Mouse (Mus musculus) A20 (cell line): ENCODE results near the gene Ttc6.

Experiments used
- DNase-seq: peaks from one replicate; pipeline ENCODE4 v3.0.0-alpha.2; 2011; ENCODE audit warnings: low read depth, low spot score

Gene Ttc6

DNA sequence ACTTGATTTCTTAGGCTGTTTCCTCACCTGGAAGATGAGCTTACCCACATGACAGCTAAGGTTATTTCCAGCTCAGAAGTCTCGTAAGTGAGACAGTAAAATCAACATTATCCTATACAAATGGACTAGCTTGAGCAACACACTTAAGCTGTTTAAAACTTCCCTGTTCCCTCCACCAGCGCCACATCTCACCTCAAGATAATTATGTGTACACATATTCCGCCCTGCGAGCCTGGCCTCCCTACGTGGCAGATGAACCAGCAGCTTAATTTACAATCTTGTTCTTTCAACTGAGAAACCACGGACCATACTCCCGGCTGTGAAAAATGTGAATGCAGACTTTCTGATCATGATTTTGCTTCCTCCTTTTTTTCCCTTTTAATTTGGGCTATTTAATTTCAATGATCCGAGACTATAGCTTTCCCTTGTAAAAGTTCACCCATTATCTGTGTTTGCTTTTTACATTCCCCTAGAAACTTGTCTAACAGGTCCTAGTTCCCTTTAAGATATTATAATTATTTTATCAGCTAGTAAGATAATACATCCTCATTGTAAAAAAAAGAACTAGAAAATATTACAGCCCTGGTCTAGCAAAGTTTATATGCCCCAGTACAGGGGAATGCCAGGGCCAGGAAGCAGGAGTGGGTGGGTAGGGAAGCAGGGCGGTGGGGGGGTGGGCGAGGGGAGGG, 99.2 kb downstream of the Ttc6 start:
- DNase-seq: no peak

DNA sequence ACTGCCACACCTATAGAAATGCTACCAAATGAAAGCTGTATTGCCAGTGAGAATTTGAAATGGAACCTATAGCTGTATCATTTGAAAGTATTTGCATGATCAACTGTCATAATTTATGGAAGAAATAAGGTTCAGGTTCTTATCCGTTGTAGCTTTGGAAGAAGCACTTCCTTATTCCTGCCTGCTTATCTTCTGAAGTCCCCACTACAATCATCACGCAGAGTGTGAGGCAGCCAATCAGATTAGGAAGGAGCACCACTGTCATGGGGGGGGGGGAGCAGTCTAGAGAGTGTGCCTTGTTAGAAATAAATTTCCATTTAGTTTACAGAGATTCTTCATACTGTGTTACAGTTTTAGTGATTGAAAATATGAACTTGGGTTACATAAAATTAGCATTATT, 108.5 kb downstream of the Ttc6 start:
- no peak for DNase-seq

- DNase-seq: no peak
Measured at GRCm38 (mm10) chr12:57684967-57685423, 121.1 kb downstream of the Ttc6 start.

DNA sequence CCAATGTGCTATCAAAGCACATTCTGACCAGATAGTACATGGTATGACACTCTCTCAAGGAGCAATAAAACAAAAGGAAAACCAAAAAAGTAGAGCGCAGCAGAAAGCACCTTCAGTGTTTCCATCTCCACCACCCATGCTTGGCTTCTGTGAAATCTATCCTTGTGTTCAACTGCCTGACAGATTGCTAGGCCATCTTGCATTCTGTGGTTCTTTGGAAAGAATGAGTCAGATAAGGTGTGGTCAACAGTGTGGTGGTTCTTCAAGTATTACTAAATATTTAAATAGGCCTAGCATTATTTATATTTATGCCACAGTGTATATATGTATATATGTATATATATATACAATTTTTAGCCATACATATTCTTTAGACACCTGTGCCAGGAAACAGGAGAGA, 146.1 kb downstream of the Ttc6 start:
- no peak for DNase-seq

GRCm38 (mm10) chr12:57764720-57765119, 200.8 kb downstream of the Ttc6 start:
- no peak for DNase-seq

DNA sequence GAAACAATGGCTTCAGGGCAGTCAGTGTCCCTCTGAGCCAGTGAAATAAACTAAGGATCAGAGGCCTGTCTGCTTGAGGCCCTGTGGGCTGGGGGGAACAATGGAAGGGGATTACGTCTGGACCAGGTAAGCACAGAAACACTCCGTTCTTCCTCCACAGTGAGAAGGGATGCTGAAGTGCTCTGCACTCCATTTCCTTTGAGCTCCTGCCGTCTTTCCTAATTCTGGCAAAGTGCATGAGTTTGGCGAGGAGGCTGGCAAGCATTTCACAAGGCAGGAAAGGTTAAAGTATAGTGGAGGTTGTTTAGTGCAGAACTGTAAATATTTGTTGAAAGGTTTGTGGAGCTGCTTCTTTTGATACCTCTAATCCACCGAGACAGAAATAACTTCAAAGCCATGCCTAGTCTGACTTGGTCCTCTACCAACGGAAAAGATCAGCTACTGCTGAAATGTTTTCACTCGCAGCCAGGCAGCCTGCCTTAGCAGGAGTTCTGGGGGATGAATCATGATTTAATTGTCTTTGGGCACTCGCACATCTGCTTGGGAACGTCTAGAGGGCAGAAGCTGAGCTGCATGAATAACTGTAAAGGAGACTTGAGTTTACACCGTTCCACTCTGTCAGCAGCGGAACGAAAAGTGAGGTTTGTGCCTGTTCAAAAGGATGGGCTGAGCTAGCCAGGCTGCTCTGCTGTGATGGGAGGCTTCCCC, 212.5 kb downstream of the Ttc6 start:
- no peak for DNase-seq

GRCm38 (mm10) chr12:57781926-57782325, 218.0 kb downstream of the Ttc6 start:
- DNase-seq: no peak

DNA sequence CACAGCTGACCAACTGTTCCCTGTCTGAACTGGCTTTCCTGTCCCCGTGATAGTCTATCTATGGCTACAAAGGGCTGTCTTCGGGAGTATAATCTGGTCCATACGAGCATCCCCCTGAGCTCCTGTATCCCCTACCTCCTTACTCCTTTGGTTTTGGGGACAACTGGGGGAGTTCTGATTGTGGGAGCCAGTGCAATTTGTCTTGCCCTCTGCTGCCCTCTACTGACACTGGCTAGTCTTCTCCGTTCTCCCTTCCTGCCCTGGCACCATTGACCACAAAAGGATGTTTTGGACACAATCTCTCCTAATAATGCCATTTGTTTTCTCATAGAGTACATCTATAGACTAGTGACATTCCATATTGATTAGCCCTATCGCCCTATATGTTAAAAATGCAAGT, 223.6 kb downstream of the Ttc6 start:
- peak; percentile 48 for DNase-seq
